Mouse (Mus musculus) heart, postnatal 14 days (tissue): ENCODE data around the gene Shroom3. TPM values are rescaled to one million over a fixed set of nuclear protein-coding genes. Genes with fewer than 3 reads are reported as not detected.
A peak's percentile ranks its signal among the peaks of the same experiment; 100 is the strongest.

Source experiments
- DNase-seq, 2 experiments: peaks; one replicate each; pipeline ENCODE4 v3.0.0; 2021 to 2022
- intact Hi-C: fragments of 180-260 bp; cut with DNase I; formaldehyde crosslinking; loops from one replicate; pipeline ENCODE4 v1.15.1; 2025
- total RNA-seq, 2 experiments: library from RNA; stranded (reverse); gene quantifications; 2 replicates each; pipeline ENCODE4 v1.2.3; 2021

Gene Shroom3
- total RNA-seq, 2 experiments from 2014 or later: 33.4 to 37.7 TPM

- intact Hi-C loops: no loop called here
- DNase-seq: no peak
Observed at GRCm38 (mm10) chr5:92788990-92789389, 105.8 kb downstream of the Shroom3 start.

DNA sequence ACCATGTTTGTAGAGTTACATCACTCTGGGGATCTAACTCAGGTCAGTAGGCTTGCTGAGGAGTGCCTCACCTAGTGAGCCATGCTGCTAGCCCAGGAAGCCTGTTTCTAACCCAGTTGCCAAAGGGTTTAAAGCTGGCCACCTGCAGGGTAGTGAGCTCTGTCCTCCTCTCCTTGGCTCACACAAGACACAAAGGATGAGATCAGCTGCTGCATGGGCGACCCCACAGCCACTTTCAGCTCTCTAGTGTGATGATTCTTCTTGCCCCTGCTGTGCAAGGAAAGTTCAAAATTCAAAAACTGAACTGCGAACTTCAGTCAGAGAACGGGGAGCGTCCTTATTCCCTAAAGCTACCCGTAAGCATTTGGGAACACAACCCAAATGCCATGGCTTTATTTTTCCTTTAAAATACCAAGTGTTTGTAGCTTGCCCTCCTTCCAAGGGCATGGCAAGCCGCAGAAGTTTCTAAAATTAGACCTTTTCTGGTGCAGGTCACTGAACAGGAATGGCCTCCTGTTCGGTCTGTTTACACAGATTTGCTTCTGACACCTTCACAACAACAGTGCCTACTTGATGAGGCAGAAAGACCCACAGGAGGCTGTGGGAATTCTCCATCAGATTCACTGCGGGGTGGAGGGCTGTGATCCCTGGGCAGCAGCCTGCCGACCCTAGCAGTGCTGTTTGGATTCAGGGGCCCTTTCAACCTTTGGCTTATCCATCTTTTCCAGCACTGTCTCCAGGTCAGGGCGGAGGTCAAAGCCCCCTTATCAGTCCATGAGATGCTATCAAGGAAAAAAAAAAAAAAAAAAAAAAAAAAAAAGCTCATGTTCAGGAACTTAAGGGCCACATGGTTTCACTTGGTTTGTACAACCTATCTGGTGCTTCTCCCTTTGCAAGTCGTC, 113.1 kb downstream of the Shroom3 start:
- DNase-seq: no peak
- intact Hi-C loops: no loop called here

DNA sequence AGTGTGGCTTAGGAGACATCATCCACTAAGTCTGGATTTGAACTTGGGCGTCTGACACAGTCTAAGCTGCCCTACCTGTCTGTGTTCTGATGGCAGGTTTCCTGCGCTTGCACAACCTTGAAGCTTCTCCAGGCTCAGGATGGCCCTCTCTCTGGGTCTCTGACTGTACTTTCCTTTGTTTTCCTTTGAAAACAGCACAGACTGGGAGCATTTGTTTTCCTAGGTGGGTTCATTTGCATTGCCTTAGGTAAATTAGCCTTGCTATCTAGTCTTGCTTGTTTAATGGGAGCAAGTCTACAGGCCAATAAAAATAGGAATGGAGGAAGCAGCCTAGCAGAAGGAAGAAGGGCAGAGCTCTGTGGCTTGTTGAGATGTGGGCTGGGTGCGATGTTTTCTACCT, 114.7 kb downstream of the Shroom3 start:
- intact Hi-C loops: no loop called here
- DNase-seq: no peak

DNA sequence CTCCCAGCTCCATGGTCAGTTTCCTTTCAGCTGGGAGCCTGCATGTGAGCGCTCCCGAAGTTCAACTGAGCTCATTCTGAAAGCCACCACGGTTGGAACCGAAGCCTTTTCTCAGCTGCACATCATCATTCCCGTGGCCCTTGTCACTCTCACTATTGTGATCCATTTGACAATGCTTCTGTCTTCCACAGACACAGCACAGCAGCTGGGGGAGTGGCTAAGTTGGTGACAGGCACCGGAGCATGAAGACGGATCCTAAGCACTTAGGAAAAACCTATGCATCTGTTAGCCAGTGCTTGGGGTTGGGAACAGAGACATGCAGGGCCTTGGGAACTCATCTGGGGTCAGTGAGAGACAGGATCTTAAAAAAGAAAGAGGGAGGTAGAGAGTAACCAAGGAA, 121.1 kb downstream of the Shroom3 start:
- intact Hi-C loops: loop anchor here (10.0 kb wide), 1 partner anchor 150 kb away; no protein-coding TSS in a partner anchor

DNA sequence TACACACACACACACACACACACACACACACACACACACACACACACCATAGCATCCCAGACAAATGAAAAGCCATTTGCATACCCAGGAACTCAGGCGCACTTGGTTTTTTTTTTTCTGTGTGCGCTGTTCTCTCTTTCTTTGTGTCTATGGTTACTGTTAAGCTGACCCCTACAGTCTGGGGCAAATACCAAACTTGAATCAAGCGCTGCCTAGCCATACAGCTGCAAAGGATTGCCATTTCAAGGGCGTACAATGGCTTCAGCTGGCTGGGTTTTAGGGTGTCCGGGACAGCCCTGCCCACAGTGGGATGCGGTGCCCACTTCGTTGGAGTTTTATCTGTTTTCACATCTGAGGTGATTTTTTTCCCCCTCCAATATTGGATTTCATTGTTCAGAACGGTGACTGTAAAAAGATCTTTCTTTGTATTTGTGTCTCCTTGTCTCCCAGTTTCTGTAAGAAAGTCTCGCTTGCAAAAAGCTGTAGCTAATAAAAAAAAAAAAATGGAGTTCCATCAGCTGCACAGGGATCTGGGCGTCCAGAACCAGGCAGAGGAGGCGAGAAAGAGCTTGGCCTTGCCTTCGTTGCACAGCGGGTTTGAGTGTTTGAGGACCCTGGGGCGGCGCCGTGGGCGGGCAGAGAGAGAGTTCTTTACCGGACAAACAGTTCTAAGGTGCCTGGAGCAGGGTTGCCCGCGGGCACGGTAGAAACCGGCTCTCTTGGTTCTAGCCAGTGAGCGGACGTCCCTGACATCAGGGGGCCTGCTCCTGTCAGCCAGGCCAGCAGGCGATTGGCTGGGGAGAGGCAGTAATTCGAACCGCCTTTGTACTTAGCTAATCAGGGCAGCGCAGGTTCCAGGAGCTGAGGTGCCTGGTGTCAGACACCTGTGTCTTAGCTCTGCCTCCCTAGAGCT, 125.5 kb downstream of the Shroom3 start:
- peak; percentile 69 to 72 for DNase-seq
- intact Hi-C loops: loop anchor here (10.0 kb wide), 1 partner anchor 146 kb away; no protein-coding TSS in a partner anchor

More for the DNA sequence above, 121.1 kb downstream of the Shroom3 start:
- DNase-seq: no peak

DNA sequence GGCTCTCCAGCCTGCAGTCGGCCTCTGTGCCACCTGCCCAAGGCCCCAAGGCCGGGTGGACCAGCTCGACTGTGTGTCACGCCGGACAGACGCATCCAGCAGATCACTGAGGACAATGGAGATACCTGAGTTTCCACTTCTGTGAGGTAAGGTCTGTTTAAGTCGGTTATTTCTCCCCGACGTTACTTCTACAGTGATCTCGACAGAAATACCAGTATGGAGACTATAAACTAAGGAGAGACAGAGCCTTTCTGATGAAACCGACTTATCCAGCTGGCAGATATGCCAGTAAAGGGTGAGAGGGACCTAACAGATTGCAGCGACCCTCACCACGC, 126.1 kb downstream of the Shroom3 start:
- intact Hi-C loops: loop anchor here (10.0 kb wide), 1 partner anchor 145 kb away; no protein-coding TSS in a partner anchor
- no peak for DNase-seq

- intact Hi-C loops: no loop called here
- peak; percentile 12 to 32 for DNase-seq
Observed at GRCm38 (mm10) chr5:92810922-92811533, 127.8 kb downstream of the Shroom3 start.

DNA sequence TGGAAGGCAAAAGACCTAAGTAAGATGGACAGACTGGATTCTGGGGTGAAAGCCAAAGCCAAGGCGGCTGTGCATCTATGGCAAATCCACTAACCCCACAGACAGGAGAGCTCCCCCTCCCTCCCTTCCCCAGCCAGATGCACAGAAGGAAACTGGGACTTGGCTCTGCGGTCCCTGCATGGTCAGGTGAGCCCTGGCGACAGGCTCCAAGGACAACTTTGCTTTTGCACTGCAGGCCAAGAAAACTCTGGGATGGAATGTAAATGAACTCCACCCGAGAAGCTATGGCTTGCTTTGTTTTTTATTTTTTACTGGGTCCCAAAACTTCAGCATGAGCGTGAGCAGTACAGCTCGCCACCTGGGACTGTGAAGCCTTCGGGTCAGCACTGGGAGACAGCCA, 128.5 kb downstream of the Shroom3 start:
- peak; percentile 12 to 37 for DNase-seq
- intact Hi-C loops: no loop called here

- intact Hi-C loops: no loop called here
Observed at GRCm38 (mm10) chr5:92812936-92813335, 129.7 kb downstream of the Shroom3 start.

DNA sequence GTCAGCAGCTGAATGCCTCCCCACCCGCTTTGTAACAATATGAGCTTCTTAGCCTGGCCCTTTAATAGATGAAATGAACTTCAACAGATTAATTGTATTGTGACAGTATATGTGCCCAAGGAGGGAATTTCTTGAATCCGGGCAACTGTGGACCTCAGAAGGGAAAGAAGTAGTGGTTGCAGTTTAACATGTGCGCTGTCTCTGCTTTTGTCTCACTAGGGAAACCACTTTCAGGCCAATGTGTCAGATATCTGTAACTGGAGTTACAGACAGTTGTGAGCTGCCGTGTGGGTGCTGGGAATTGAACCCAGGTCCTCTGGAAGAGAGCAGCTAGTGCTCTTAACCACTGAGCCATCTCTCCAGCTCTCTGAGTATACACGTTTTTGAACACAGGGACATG, 130.3 kb downstream of the Shroom3 start:
- intact Hi-C loops: no loop called here

More at GRCm38 (mm10) chr5:92812936-92813335, 129.7 kb downstream of the Shroom3 start:
- DNase-seq: peak in 1 of 2 experiments; percentile 40

GRCm38 (mm10) chr5:92814621-92815020, 131.4 kb downstream of the Shroom3 start:
- DNase-seq: no peak
- intact Hi-C loops: no loop called here

More for the DNA sequence above, 130.3 kb downstream of the Shroom3 start:
- DNase-seq: no peak

DNA sequence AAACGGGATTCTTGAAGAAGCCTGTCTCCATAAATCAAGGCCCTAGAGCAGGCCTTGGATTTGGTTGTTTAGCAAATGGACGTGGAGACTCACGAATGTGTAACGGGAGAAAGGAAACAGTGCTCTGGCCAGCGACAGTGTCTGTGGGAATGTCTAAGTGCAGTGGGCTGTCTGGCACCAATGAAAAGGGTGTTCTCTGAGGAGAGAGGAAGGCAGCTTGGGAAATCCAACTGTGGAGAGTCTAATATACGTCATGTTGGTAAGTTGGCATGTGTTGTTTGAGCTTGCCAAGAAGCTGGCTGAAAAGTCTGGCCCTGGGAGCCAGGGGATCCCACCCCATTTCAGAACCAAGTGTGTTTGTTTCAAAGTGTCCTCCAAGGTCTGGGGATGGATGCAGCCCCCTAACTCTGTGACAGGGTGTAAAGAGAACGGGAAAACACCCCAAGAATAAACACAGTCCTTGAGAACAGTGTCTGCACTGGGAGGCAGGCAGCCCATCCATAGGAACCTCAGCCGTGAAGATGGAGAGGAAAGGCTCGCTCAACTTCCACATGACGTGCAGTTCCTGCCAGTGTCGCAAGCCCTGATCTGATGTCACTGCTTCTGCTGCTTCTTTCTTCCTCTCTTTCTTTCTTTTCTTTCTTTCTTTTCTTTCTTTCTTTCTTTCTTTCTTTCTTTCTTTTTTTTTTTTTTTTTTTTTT, 134.0 kb downstream of the Shroom3 start:
- intact Hi-C loops: no loop called here

GRCm38 (mm10) chr5:92821370-92821769, 138.1 kb downstream of the Shroom3 start:
- intact Hi-C loops: no loop called here
- DNase-seq: no peak

More for the DNA sequence above, 134.0 kb downstream of the Shroom3 start:
- no peak for DNase-seq

GRCm38 (mm10) chr5:92823495-92823894, 140.3 kb downstream of the Shroom3 start:
- intact Hi-C loops: no loop called here
- no peak for DNase-seq

DNA sequence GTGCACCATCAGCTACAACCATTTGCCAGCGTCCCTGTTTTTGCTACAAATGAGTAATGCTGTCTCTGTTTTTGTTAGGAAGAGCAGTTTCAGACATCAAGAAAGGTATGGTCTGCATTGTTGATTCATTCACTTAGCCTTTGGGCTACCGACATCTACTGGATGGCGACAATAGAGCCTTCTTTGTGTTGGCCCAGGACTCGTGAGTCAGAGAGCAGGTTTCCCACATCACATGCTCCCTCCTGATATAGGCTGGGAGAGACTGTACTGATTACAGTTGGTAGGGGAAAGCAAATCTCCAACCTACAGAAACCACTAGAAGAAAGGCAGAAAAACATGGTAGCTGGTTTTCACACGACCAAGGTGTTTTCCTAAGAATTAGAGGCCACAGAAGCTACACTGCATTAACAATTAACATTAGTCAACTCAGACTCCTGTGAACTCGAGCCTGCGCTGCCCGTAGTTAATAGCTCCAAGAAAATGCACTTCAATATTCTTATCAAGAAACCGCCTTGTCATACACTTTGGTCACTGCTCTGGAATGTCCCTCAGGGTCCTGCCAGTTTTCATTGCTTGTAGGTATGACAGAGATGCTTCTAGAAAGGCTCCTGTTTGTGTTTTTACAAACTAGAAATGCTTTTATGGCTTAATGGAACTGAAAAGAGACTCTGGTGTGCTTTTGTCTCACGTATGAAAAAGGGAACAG, 141.2 kb downstream of the Shroom3 start:
- intact Hi-C loops: no loop called here
- no peak for DNase-seq

DNA sequence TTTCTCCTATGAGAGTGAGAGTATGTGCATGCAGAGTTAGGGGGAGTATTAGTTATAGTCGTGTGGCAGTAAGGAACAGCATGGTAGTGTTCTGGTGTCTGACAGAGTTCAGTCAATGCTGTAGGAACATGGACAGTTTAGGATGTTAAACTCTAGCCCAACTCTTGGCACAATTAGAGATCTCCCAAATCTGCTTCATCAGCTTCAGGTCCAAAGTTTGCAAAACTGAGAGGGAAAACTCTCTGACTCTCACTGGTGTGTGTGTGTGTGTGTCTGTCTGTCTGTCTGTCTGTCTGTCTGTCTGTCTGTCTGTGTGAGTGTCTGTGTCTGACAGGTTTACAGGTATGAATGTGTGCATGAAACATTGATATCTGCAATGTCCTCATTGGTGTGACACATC, 147.2 kb downstream of the Shroom3 start:
- DNase-seq: no peak
- intact Hi-C loops: no loop called here

GRCm38 (mm10) chr5:92834513-92834912, 151.3 kb downstream of the Shroom3 start:
- intact Hi-C loops: no loop called here
- DNase-seq: no peak

DNA sequence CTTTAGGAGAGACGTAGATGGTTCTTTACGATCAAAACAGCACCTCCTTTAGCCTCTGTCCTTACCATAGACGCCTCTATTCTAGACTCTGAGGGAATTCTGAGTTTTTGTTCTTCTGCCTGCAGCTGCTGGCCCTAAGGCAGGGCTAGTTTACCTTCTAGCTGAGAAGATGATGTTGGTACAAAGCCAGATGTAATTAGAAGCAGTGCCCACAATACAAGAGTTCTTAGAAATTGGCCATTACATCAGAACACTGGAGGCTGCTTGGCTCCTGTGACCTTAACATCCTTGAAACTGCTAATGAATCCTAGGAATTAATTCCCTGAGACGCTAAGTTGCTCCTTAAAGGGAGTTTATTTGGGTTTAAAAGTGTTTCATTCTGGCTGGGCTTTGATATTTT, 154.1 kb downstream of the Shroom3 start:
- DNase-seq: no peak
- intact Hi-C loops: no loop called here

DNA sequence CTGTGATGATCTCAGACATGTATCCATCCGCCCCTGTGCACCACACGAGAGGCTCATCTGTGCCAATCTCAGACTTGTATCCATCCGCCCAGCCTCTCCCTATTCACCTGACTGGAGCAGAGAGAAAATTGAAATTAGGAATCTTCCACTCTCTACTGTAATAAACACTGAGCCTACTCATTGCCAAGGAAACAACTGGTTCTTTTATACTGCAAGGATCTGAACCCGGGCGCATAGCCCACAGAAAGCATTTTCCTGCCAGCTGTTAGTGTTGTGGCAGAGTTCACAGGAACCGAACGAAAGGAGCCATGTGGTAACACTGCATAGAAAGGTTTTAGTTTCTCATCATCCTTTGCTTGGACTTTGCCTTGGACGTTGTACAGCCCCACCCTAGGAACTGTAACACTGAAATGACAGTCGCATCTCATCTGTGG, 155.1 kb downstream of the Shroom3 start:
- intact Hi-C loops: no loop called here
- DNase-seq: no peak
